Mouse (Mus musculus): ENCODE data around the gene Adam23. TPM values are rescaled to one million over a fixed set of nuclear protein-coding genes. Genes with fewer than 3 reads are reported as not detected.

Gene Adam23
- polyA plus RNA-seq, 1 experiment from 2014 or later, result 4.3 TPM

- 90% methylated on average over 6 of the region's 6 CpGs for WGBS
- Histone ChIP-seq H3K36me3 (no peaks in the 10 kb centered on the region), H3K4me1 (no peaks in the 10 kb centered on the region), H3K4me3 (no peak overlapping the region), H3K9ac (no peak overlapping the region), H3K9me3 (no peaks in the 10 kb centered on the region), H3K27me3 (no peaks in the 10 kb centered on the region), H3K27ac (no peak overlapping the region), H3K4me2 (no peak overlapping the region)
- ATAC-seq (ENCODE audit: insufficient number of reproducible peaks, insufficient read depth, low FRiP score, low TSS enrichment, low read depth), result no peak
Observed at GRCm38 (mm10) chr1:63484646-63485045, 39.0 kb downstream of the Adam23 start.

- no peaks in the 10 kb centered on the region for H3K27me3 ChIP-seq
- no peak overlapping the region for H3K9ac ChIP-seq
- no peak overlapping the region for H3K27ac ChIP-seq
- H3K9me3 ChIP-seq, result no peaks in the 10 kb centered on the region
- ATAC-seq (ENCODE audit: insufficient number of reproducible peaks, insufficient read depth, low FRiP score, low TSS enrichment, low read depth), result no peak
- no peaks in the 10 kb centered on the region for H3K36me3 ChIP-seq
- H3K4me2 ChIP-seq, result no peak overlapping the region
- H3K4me1 ChIP-seq, result no peaks in the 10 kb centered on the region
- 87% methylated on average over 2 of the region's 2 CpGs for WGBS
- H3K4me3 ChIP-seq, result no peak overlapping the region
Observed at GRCm38 (mm10) chr1:63486646-63487045, 41.0 kb downstream of the Adam23 start.

- H3K4me2 ChIP-seq, result no peak overlapping the region
- no peaks in the 10 kb centered on the region for H3K36me3 ChIP-seq
- WGBS, result 70% methylated on average over 1 of the region's 1 CpGs
- no peaks in the 10 kb centered on the region for H3K27me3 ChIP-seq
- no peak overlapping the region for H3K27ac ChIP-seq
- ATAC-seq (ENCODE audit: insufficient number of reproducible peaks, insufficient read depth, low FRiP score, low TSS enrichment, low read depth), result no peak
- H3K4me3 ChIP-seq, result no peak overlapping the region
- no peak overlapping the region for H3K9ac ChIP-seq
- H3K4me1 ChIP-seq, result peaks cover 10% of the 10 kb centered on the region; the same call in 1 of the 2 replicates
- no peaks in the 10 kb centered on the region for H3K9me3 ChIP-seq
Observed at GRCm38 (mm10) chr1:63491001-63491400, 45.3 kb downstream of the Adam23 start.

- H3K4me1 ChIP-seq, result peaks cover 10% of the 10 kb centered on the region; the same call in 1 of the 2 replicates
- 68% methylated on average over 5 of the region's 5 CpGs for WGBS
- no peak overlapping the region for H3K9ac ChIP-seq
- no peak overlapping the region for H3K27ac ChIP-seq
- H3K36me3 ChIP-seq, result no peaks in the 10 kb centered on the region
- no peak overlapping the region for H3K4me2 ChIP-seq
- no peaks in the 10 kb centered on the region for H3K27me3 ChIP-seq
- no peak overlapping the region for H3K4me3 ChIP-seq
- no peak for ATAC-seq (ENCODE audit: insufficient number of reproducible peaks, insufficient read depth, low FRiP score, low TSS enrichment, low read depth)
- H3K9me3 ChIP-seq, result no peaks in the 10 kb centered on the region
Observed at GRCm38 (mm10) chr1:63493325-63493724, 47.6 kb downstream of the Adam23 start.

- Histone ChIP-seq H3K36me3 (no peaks in the 10 kb centered on the region), H3K9me3 (no peaks in the 10 kb centered on the region), H3K27ac (no peak overlapping the region), H3K4me1 (no peaks in the 10 kb centered on the region), H3K9ac (no peak overlapping the region), H3K27me3 (no peaks in the 10 kb centered on the region), H3K4me2 (no peak overlapping the region), H3K4me3 (no peak overlapping the region)
- WGBS, result 49% methylated on average over 4 of the region's 4 CpGs
- ATAC-seq (ENCODE audit: insufficient number of reproducible peaks, insufficient read depth, low FRiP score, low TSS enrichment, low read depth), result no peak
Observed at GRCm38 (mm10) chr1:63507386-63507785, 61.7 kb downstream of the Adam23 start.

- Histone ChIP-seq H3K4me2 (no peak overlapping the region), H3K27ac (no peak overlapping the region), H3K4me3 (no peak overlapping the region), H3K36me3 (no peaks in the 10 kb centered on the region), H3K27me3 (no peaks in the 10 kb centered on the region), H3K9me3 (no peaks in the 10 kb centered on the region), H3K4me1 (no peaks in the 10 kb centered on the region), H3K9ac (no peak overlapping the region)
- ATAC-seq (ENCODE audit: insufficient number of reproducible peaks, insufficient read depth, low FRiP score, low TSS enrichment, low read depth), result no peak
- WGBS, result 42% methylated on average over 4 of the region's 4 CpGs
Observed at GRCm38 (mm10) chr1:63508801-63509200, 63.1 kb downstream of the Adam23 start.

- no peak overlapping the region for H3K4me2 ChIP-seq
- no peaks in the 10 kb centered on the region for H3K36me3 ChIP-seq
- no peaks in the 10 kb centered on the region for H3K9me3 ChIP-seq
- no peak for ATAC-seq (ENCODE audit: insufficient number of reproducible peaks, insufficient read depth, low FRiP score, low TSS enrichment, low read depth)
- H3K27me3 ChIP-seq, result no peaks in the 10 kb centered on the region
- no peak overlapping the region for H3K27ac ChIP-seq
- no peak overlapping the region for H3K4me3 ChIP-seq
- H3K9ac ChIP-seq, result no peak overlapping the region
- WGBS, result 55% methylated on average over 3 of the region's 3 CpGs
- no peaks in the 10 kb centered on the region for H3K4me1 ChIP-seq
Observed at GRCm38 (mm10) chr1:63511416-63511815, 65.7 kb downstream of the Adam23 start.

- Histone ChIP-seq H3K27ac (no peak overlapping the region), H3K27me3 (no peaks in the 10 kb centered on the region), H3K36me3 (no peaks in the 10 kb centered on the region), H3K4me2 (no peak overlapping the region), H3K9ac (no peak overlapping the region), H3K9me3 (no peaks in the 10 kb centered on the region), H3K4me3 (no peak overlapping the region), H3K4me1 (peaks cover 5% of the 10 kb centered on the region; the same call in 1 of the 2 replicates)
- ATAC-seq (ENCODE audit: insufficient number of reproducible peaks, insufficient read depth, low FRiP score, low TSS enrichment, low read depth), result no peak
- WGBS, result 85% methylated on average over 11 of the region's 11 CpGs
Observed at GRCm38 (mm10) chr1:63517800-63518199, 72.1 kb downstream of the Adam23 start.

- H3K4me3 ChIP-seq, result no peak overlapping the region
- H3K9ac ChIP-seq, result no peak overlapping the region
- H3K36me3 ChIP-seq, result no peaks in the 10 kb centered on the region
- no peak overlapping the region for H3K27ac ChIP-seq
- WGBS, result 36% methylated on average over 5 of the region's 5 CpGs
- no peak overlapping the region for H3K4me2 ChIP-seq
- no peaks in the 10 kb centered on the region for H3K27me3 ChIP-seq
- no peak for ATAC-seq (ENCODE audit: insufficient number of reproducible peaks, insufficient read depth, low FRiP score, low TSS enrichment, low read depth)
- H3K4me1 ChIP-seq, result peaks cover 5% of the 10 kb centered on the region; the same call in 1 of the 2 replicates
- no peaks in the 10 kb centered on the region for H3K9me3 ChIP-seq
Observed at GRCm38 (mm10) chr1:63518814-63519213, 73.1 kb downstream of the Adam23 start.

GRCm38 (mm10) chr1:63529901-63530300 is 84.2 kb downstream of the Adam23 start:
- Histone ChIP-seq H3K27ac (no peak overlapping the region), H3K9ac (no peak overlapping the region), H3K27me3 (no peaks in the 10 kb centered on the region), H3K4me1 (no peaks in the 10 kb centered on the region), H3K4me3 (no peak overlapping the region), H3K4me2 (no peak overlapping the region), H3K9me3 (no peaks in the 10 kb centered on the region), H3K36me3 (no peaks in the 10 kb centered on the region)
- ATAC-seq (ENCODE audit: insufficient number of reproducible peaks, insufficient read depth, low FRiP score, low TSS enrichment, low read depth), result no peak
- WGBS, result 72% methylated on average over 9 of the region's 9 CpGs

- ATAC-seq (ENCODE audit: insufficient number of reproducible peaks, insufficient read depth, low FRiP score, low TSS enrichment, low read depth), result no peak
- Histone ChIP-seq H3K27ac (no peak overlapping the region), H3K9ac (no peak overlapping the region)
Observed at GRCm38 (mm10) chr1:63534271-63534827, 88.7 kb downstream of the Adam23 start.

GRCm38 (mm10) chr1:63539884-63540613 is 94.4 kb downstream of the Adam23 start:
- Histone ChIP-seq H3K4me2 (no peak overlapping the region), H3K9ac (no peak overlapping the region), H3K4me1 (no peaks in the 10 kb centered on the region), H3K36me3 (no peaks in the 10 kb centered on the region), H3K4me3 (no peak overlapping the region), H3K27me3 (no peaks in the 10 kb centered on the region), H3K27ac (no peak overlapping the region), H3K9me3 (no peaks in the 10 kb centered on the region)
- ATAC-seq (ENCODE audit: insufficient number of reproducible peaks, insufficient read depth, low FRiP score, low TSS enrichment, low read depth), result no peak
- 59% methylated on average over 14 of the region's 14 CpGs for WGBS

More at GRCm38 (mm10) chr1:63534271-63534827, 88.7 kb downstream of the Adam23 start:
- Histone ChIP-seq H3K36me3 (no peaks in the 10 kb centered on the region), H3K4me2 (no peak overlapping the region), H3K27me3 (no peaks in the 10 kb centered on the region), H3K4me3 (no peak overlapping the region), H3K9me3 (no peaks in the 10 kb centered on the region), H3K4me1 (no peaks in the 10 kb centered on the region)
- 68% methylated on average over 6 of the region's 6 CpGs for WGBS

Measured in embryonic facial prominence, embryonic 13.5 days (tissue).